Mouse (Mus musculus) heart, adult 2 months (tissue): ENCODE measurements around the gene Ccdc163.

ENCODE experiments used
- CTCF ChIP-seq: fragments of 200-600 bp; IDR thresholded peaks from 2 replicates; pipeline ENCODE4 v1.8.1; 2022; ENCODE audit warnings: antibody characterized with exemption, mild to moderate bottlenecking, moderate library complexity
- EP300 ChIP-seq: fragments of 200-500 bp; IDR thresholded peaks from 2 replicates; pipeline ENCODE4 v1.6.1; 2011; ENCODE audit warnings: low read depth, low read length, control low read depth; ENCODE audit not compliant: insufficient read depth
- POLR2A ChIP-seq: fragments of 200-500 bp; IDR thresholded peaks from 2 replicates; pipeline ENCODE4 v1.6.1; 2011; ENCODE audit warnings: mild to moderate bottlenecking, low read depth, low read length, control low read depth; ENCODE audit not compliant: insufficient read depth

GRCm38 (mm10) chr4:116698693-116699342, 9.5 kb upstream of the Ccdc163 start:
- no peak for TF ChIP-seq CTCF
- no peak for TF ChIP-seq EP300
- TF ChIP-seq POLR2A, result no peak
